Mouse (Mus musculus) cortical plate, adult 2 months (tissue): ENCODE measurements around the gene Gse1.

Experiments
- CTCF ChIP-seq: fragments of 200-500 bp; IDR thresholded peaks from 2 replicates; pipeline ENCODE4 v1.5.1; 2011; ENCODE audit warnings: mild to moderate bottlenecking, control low read depth, low read length; ENCODE audit not compliant: insufficient read depth; ENCODE audit errors: extremely low read depth
- POLR2A ChIP-seq: fragments of 200-500 bp; IDR thresholded peaks from 2 replicates; pipeline ENCODE4 v1.6.1; 2011; ENCODE audit warnings: mild to moderate bottlenecking, low read length, control low read depth; ENCODE audit not compliant: insufficient read depth; ENCODE audit errors: extremely low read depth

- TF ChIP-seq CTCF (no peak), POLR2A (no peak)
These were observed 253.9 kb downstream of the Gse1 start for GRCm38 (mm10) chr8:120482015-120482689.
